Mouse (Mus musculus): ENCODE results near the gene Tjp2. TPM values are rescaled to one million over a fixed set of nuclear protein-coding genes. Genes with fewer than 3 reads are reported as not detected.

Tjp2 gene
- polyA plus RNA-seq, 1 experiment from 2014 or later, result 28.4 TPM

- no peak for ATAC-seq (ENCODE audit: low FRiP score, low read depth)
- Histone ChIP-seq H3K27me3 (replicated peaks) (no peaks in the 10 kb centered on the region), H3K4me3 (no peak overlapping the region), H3K4me2 (replicated peaks) (no peak overlapping the region), H3K9ac (no peak overlapping the region), H3K4me1 (no peaks in the 10 kb centered on the region), H3K27ac (no peak overlapping the region), H3K9me3 (no peaks in the 10 kb centered on the region), H3K36me3 (no peaks in the 10 kb centered on the region)
- 88% methylated on average over 8 of the region's 8 CpGs for WGBS
Observed at GRCm38 (mm10) chr19:24075927-24076326, 148.9 kb downstream of the Tjp2 start.

GRCm38 (mm10) chr19:24073155-24073554, 151.7 kb downstream of the Tjp2 start:
- H3K4me1 ChIP-seq, result no peaks in the 10 kb centered on the region
- 62% methylated on average over 4 of the region's 4 CpGs for WGBS

GRCm38 (mm10) chr19:24064348-24064895, 160.4 kb downstream of the Tjp2 start:
- Histone ChIP-seq H3K27me3 (replicated peaks) (no peaks in the 10 kb centered on the region), H3K9me3 (no peaks in the 10 kb centered on the region), H3K4me2 (replicated peaks) (no peak overlapping the region), H3K27ac (no peak overlapping the region), H3K9ac (no peak overlapping the region), H3K4me3 (no peak overlapping the region), H3K4me1 (no peaks in the 10 kb centered on the region), H3K36me3 (no peaks in the 10 kb centered on the region)
- no peak for ATAC-seq (ENCODE audit: low FRiP score, low read depth)
- 30% methylated on average over 12 of the region's 12 CpGs for WGBS

More at GRCm38 (mm10) chr19:24073155-24073554, 151.7 kb downstream of the Tjp2 start:
- Histone ChIP-seq H3K36me3 (no peaks in the 10 kb centered on the region), H3K9me3 (no peaks in the 10 kb centered on the region), H3K4me3 (no peak overlapping the region), H3K9ac (no peak overlapping the region), H3K27me3 (replicated peaks) (no peaks in the 10 kb centered on the region), H3K4me2 (replicated peaks) (no peak overlapping the region), H3K27ac (no peak overlapping the region)
- no peak for ATAC-seq (ENCODE audit: low FRiP score, low read depth)

- H3K9me3 ChIP-seq, result no peaks in the 10 kb centered on the region
- H3K4me3 ChIP-seq, result no peak overlapping the region
- no peak overlapping the region for H3K27ac ChIP-seq
- no peaks in the 10 kb centered on the region for H3K36me3 ChIP-seq
- WGBS, result 45% methylated on average over 4 of the region's 4 CpGs
- no peaks in the 10 kb centered on the region for H3K4me1 ChIP-seq
- no peak overlapping the region for H3K9ac ChIP-seq
- no peak for ATAC-seq (ENCODE audit: low FRiP score, low read depth)
- no peaks in the 10 kb centered on the region for H3K27me3 ChIP-seq (replicated peaks)
- no peak overlapping the region for H3K4me2 ChIP-seq (replicated peaks)
Observed at GRCm38 (mm10) chr19:24063585-24063984, 161.2 kb downstream of the Tjp2 start.

GRCm38 (mm10) chr19:24058851-24059250, 166.0 kb downstream of the Tjp2 start:
- Histone ChIP-seq H3K27ac (no peak overlapping the region), H3K4me1 (no peaks in the 10 kb centered on the region), H3K27me3 (replicated peaks) (no peaks in the 10 kb centered on the region), H3K9me3 (no peaks in the 10 kb centered on the region), H3K4me3 (no peak overlapping the region), H3K9ac (no peak overlapping the region), H3K36me3 (no peaks in the 10 kb centered on the region), H3K4me2 (replicated peaks) (no peak overlapping the region)
- 80% methylated on average over 8 of the region's 8 CpGs for WGBS
- ATAC-seq (ENCODE audit: low FRiP score, low read depth), result no peak

- Histone ChIP-seq H3K4me2 (replicated peaks) (no peak overlapping the region), H3K4me3 (no peak overlapping the region), H3K9ac (no peak overlapping the region), H3K36me3 (no peaks in the 10 kb centered on the region), H3K4me1 (no peaks in the 10 kb centered on the region), H3K27ac (no peak overlapping the region), H3K9me3 (no peaks in the 10 kb centered on the region), H3K27me3 (replicated peaks) (no peaks in the 10 kb centered on the region)
- 94% methylated on average over 5 of the region's 5 CpGs for WGBS
- no peak for ATAC-seq (ENCODE audit: low FRiP score, low read depth)
Observed at GRCm38 (mm10) chr19:24058021-24058420, 166.8 kb downstream of the Tjp2 start.

- Histone ChIP-seq H3K36me3 (no peaks in the 10 kb centered on the region), H3K27ac (no peak overlapping the region), H3K9me3 (no peaks in the 10 kb centered on the region), H3K27me3 (replicated peaks) (no peaks in the 10 kb centered on the region), H3K4me2 (replicated peaks) (no peak overlapping the region), H3K4me1 (no peaks in the 10 kb centered on the region), H3K9ac (no peak overlapping the region), H3K4me3 (no peak overlapping the region)
- ATAC-seq (ENCODE audit: low FRiP score, low read depth), result no peak
- 94% methylated on average over 1 of the region's 1 CpGs for WGBS
Observed at GRCm38 (mm10) chr19:24056880-24057279, 167.9 kb downstream of the Tjp2 start.

- no peak overlapping the region for H3K27ac ChIP-seq
- ATAC-seq (ENCODE audit: low FRiP score, low read depth), result no peak
- H3K9me3 ChIP-seq, result no peaks in the 10 kb centered on the region
- 53% methylated on average over 2 of the region's 2 CpGs for WGBS
- H3K27me3 ChIP-seq (replicated peaks), result no peaks in the 10 kb centered on the region
- no peak overlapping the region for H3K4me2 ChIP-seq (replicated peaks)
- no peaks in the 10 kb centered on the region for H3K4me1 ChIP-seq
- H3K9ac ChIP-seq, result no peak overlapping the region
- no peak overlapping the region for H3K4me3 ChIP-seq
- H3K36me3 ChIP-seq, result no peaks in the 10 kb centered on the region
Observed at GRCm38 (mm10) chr19:24054904-24055303, 169.9 kb downstream of the Tjp2 start.

GRCm38 (mm10) chr19:24054265-24054664, 170.6 kb downstream of the Tjp2 start:
- no peak for ATAC-seq (ENCODE audit: low FRiP score, low read depth)
- no peaks in the 10 kb centered on the region for H3K4me1 ChIP-seq
- no peaks in the 10 kb centered on the region for H3K9me3 ChIP-seq
- 41% methylated on average over 5 of the region's 5 CpGs for WGBS
- no peak overlapping the region for H3K4me2 ChIP-seq (replicated peaks)
- no peak overlapping the region for H3K27ac ChIP-seq
- no peak overlapping the region for H3K4me3 ChIP-seq
- no peaks in the 10 kb centered on the region for H3K36me3 ChIP-seq
- H3K27me3 ChIP-seq (replicated peaks), result no peaks in the 10 kb centered on the region
- H3K9ac ChIP-seq, result no peak overlapping the region

GRCm38 (mm10) chr19:24050514-24050913, 174.3 kb downstream of the Tjp2 start:
- H3K9ac ChIP-seq, result no peak overlapping the region
- H3K4me2 ChIP-seq (replicated peaks), result no peak overlapping the region
- no peaks in the 10 kb centered on the region for H3K4me1 ChIP-seq
- no peak overlapping the region for H3K27ac ChIP-seq
- ATAC-seq (ENCODE audit: low FRiP score, low read depth), result no peak
- no peaks in the 10 kb centered on the region for H3K36me3 ChIP-seq
- 76% methylated on average over 2 of the region's 2 CpGs for WGBS
- no peak overlapping the region for H3K4me3 ChIP-seq
- no peaks in the 10 kb centered on the region for H3K27me3 ChIP-seq (replicated peaks)
- H3K9me3 ChIP-seq, result no peaks in the 10 kb centered on the region

GRCm38 (mm10) chr19:24049329-24049728, 175.5 kb downstream of the Tjp2 start:
- H3K9ac ChIP-seq, result no peak overlapping the region
- H3K4me3 ChIP-seq, result no peak overlapping the region
- H3K4me2 ChIP-seq (replicated peaks), result no peak overlapping the region
- no peak for ATAC-seq (ENCODE audit: low FRiP score, low read depth)
- no peaks in the 10 kb centered on the region for H3K27me3 ChIP-seq (replicated peaks)
- no peaks in the 10 kb centered on the region for H3K9me3 ChIP-seq
- H3K36me3 ChIP-seq, result no peaks in the 10 kb centered on the region
- H3K4me1 ChIP-seq, result no peaks in the 10 kb centered on the region
- 84% methylated on average over 3 of the region's 3 CpGs for WGBS
- H3K27ac ChIP-seq, result no peak overlapping the region

GRCm38 (mm10) chr19:24046395-24046993, 178.3 kb downstream of the Tjp2 start:
- Histone ChIP-seq H3K27me3 (replicated peaks) (no peaks in the 10 kb centered on the region), H3K36me3 (no peaks in the 10 kb centered on the region), H3K27ac (no peak overlapping the region), H3K9me3 (no peaks in the 10 kb centered on the region), H3K4me3 (no peak overlapping the region), H3K9ac (no peak overlapping the region), H3K4me1 (no peaks in the 10 kb centered on the region), H3K4me2 (replicated peaks) (no peak overlapping the region)
- WGBS, result 92% methylated on average over 10 of the region's 10 CpGs
- no peak for ATAC-seq (ENCODE audit: low FRiP score, low read depth)

Data from neural tube, embryonic 12.5 days (tissue).